Comparison of ENCODE assay signal across 32 mouse cellular contexts in the genomic region with DNA sequence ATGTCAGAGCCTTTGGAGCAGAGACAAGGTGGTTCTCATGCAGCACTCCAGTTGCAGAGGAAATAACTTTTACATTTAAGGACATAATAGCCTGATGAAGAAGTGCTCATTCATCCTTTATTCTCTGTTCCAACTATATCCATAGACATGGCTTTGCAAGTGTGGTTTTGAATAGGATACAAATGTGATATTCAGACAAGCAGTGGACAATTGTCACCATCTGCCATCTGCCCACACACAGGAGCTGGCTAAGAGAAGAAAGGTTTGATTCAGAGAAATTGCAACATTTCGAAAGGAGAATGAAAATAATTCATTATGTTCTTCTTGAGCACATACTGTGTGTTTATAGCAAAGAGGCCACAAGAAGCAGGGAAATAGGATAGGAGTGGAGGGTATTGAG.
DNase-seq lines count a peak whose midpoint lies in the region; ATAC-seq and TF ChIP-seq lines count a peak whose summit lies in the region.
"Had no signal": no experiment of that assay in that cellular context is flagged by ENCODE, and none has a peak within 500 bp of the region (broad histone marks: within the 10 kb centered on the region; RNA-seq: fewer than 3 reads in every experiment).

No protein-coding gene starts in this region.

- H3K27ac ChIP-seq in midbrain, postnatal 0 days (ENCODE audit: low read depth, low read length), result no peak overlapping the region
- H3K27ac ChIP-seq: embryonic facial prominence, embryonic 12.5 days; heart, adult 2 months; hindbrain, embryonic 13.5 days; kidney, postnatal 0 days; limb, embryonic 13.5 days; lung, embryonic 15.5 days; neural tube, embryonic 12.5 days; stomach, postnatal 0 days had no signal

- no peaks in the 10 kb centered on the region for H3K4me1 ChIP-seq in midbrain, postnatal 0 days (ENCODE audit: insufficient read depth, low read length)
- H3K4me1 ChIP-seq: embryonic facial prominence, embryonic 12.5 days; heart, embryonic 12.5 days; hindbrain, embryonic 13.5 days; limb, embryonic 13.5 days; lung, embryonic 15.5 days; neural tube, embryonic 12.5 days had no signal

- DNase-seq in frontal cortex, postnatal 36 days (ENCODE audit: low spot score in 2 of 2), result peak; percentile 28 to 67
- DNase-seq in frontal cortex, postnatal 25 days (ENCODE audit: low spot score in 2 of 2), result no peak
- peak; percentile 57 to 72 for DNase-seq in left cerebral cortex, adult 18-20 months (ENCODE audit: low spot score in 2 of 2)
- no peak for DNase-seq in left cerebral cortex, adult 11 months (ENCODE audit: low spot score)
- peak; percentile 46 for DNase-seq in right cerebral cortex, postnatal 25 days
- no peak for DNase-seq in right cerebral cortex, postnatal 14 days
- peak; percentile 53 for DNase-seq in testis, postnatal 14 days (ENCODE audit: low spot score)
- no peak for DNase-seq in midbrain, postnatal 0 days (ENCODE audit: low spot score)
- DNase-seq: adrenal gland, postnatal 10 days; cerebellum, adult 11-12 months; cerebellum, adult 9-11 months; heart, adult 2 months; heart, postnatal 4 days; kidney, adult 8-10 months; kidney, postnatal 4 days; lung, postnatal 36 days; thymus, postnatal 14 days had no signal

- no peak for ATAC-seq in midbrain, postnatal 0 days (ENCODE audit: low FRiP score)
- ATAC-seq: forebrain, embryonic 16.5 days; intestine, embryonic 16.5 days; midbrain, embryonic 16.5 days; Patski had no signal

- TF ChIP-seq CTCF in midbrain, postnatal 0 days (IDR thresholded peaks at IDR 0.05), result no peak

- no peaks in the 10 kb centered on the region for H3K27me3 ChIP-seq in midbrain, postnatal 0 days (ENCODE audit: insufficient read depth, low read length)
- H3K27me3 ChIP-seq: embryonic facial prominence, embryonic 12.5 days; heart, embryonic 12.5 days; hindbrain, embryonic 13.5 days; limb, embryonic 13.5 days; lung, embryonic 15.5 days; neural tube, embryonic 12.5 days; Patski had no signal

- 85% methylated on average over 1 of the region's 1 CpGs for WGBS in midbrain, postnatal 0 days

- H3K4me3 ChIP-seq in midbrain, postnatal 0 days (ENCODE audit: low read depth, low read length), result no peak overlapping the region
- H3K4me3 ChIP-seq: embryonic facial prominence, embryonic 12.5 days; heart, adult 2 months; heart, embryonic 12.5 days; hindbrain, embryonic 13.5 days; limb, embryonic 13.5 days; lung, embryonic 15.5 days; myocyte; neural tube, embryonic 12.5 days had no signal

- no peaks in the 10 kb centered on the region for H3K36me3 ChIP-seq in midbrain, postnatal 0 days (ENCODE audit: insufficient read depth, low read length)
- H3K36me3 ChIP-seq: embryonic facial prominence, embryonic 12.5 days; heart, embryonic 12.5 days; hindbrain, embryonic 13.5 days; limb, embryonic 13.5 days; lung, embryonic 15.5 days; neural tube, embryonic 12.5 days had no signal

- 0 out of 2 replicates have a peak, but pooled peaks cover 5% of the 10 kb centered on the region for H3K9me3 ChIP-seq in midbrain, postnatal 0 days (ENCODE audit: low read length)
- H3K9me3 ChIP-seq: embryonic facial prominence, embryonic 12.5 days; heart, embryonic 12.5 days; hindbrain, embryonic 13.5 days; lung, embryonic 15.5 days; neural tube, embryonic 12.5 days had no signal

- no peak overlapping the region for H3K4me2 ChIP-seq in midbrain, postnatal 0 days (ENCODE audit: low read depth, low read length, poor library complexity, severe bottlenecking)
- H3K4me2 ChIP-seq: embryonic facial prominence, embryonic 12.5 days; heart, embryonic 12.5 days; hindbrain, embryonic 13.5 days; limb, embryonic 13.5 days; liver, embryonic 11.5 days; lung, embryonic 15.5 days; midbrain, embryonic 11.5 days; neural tube, embryonic 12.5 days had no signal

- no peak overlapping the region for H3K9ac ChIP-seq in midbrain, postnatal 0 days (replicated peaks; ENCODE audit: low read length, poor library complexity, severe bottlenecking)
- H3K9ac ChIP-seq: embryonic facial prominence, embryonic 12.5 days; heart, embryonic 12.5 days; hindbrain, embryonic 13.5 days; limb, embryonic 13.5 days; lung, embryonic 15.5 days; neural tube, embryonic 12.5 days had no signal

Comparison
In these comparisons a context has a peak if more than half of its experiments do, and no peak if none do; other contexts are left out.
1. DNase-seq: peak in frontal cortex, postnatal 36 days (2 of 2), left cerebral cortex, adult 18-20 months (2 of 2), right cerebral cortex, postnatal 25 days (single experiment) and testis, postnatal 14 days (single experiment); none in frontal cortex, postnatal 25 days (0 of 2), left cerebral cortex, adult 11 months (single experiment), right cerebral cortex, postnatal 14 days (single experiment) and midbrain, postnatal 0 days (single experiment).